Mouse (Mus musculus) left cerebral cortex, adult 18-20 months (tissue): ENCODE measurements at regions not wholly inside any gene's neighbourhood (a gene's known extent, or its start where the extent isn't known, plus 50 kb on each side); places are given as distances from the start of the nearest gene placed in this dataset.

Experiments
- DNase-seq, 2 experiments: peaks; one replicate each; pipeline ENCODE4 v3.0.0; 2021 to 2022; ENCODE audit warnings: low spot score in 2 of 2, mixed read lengths in 1 of 2

DNA sequence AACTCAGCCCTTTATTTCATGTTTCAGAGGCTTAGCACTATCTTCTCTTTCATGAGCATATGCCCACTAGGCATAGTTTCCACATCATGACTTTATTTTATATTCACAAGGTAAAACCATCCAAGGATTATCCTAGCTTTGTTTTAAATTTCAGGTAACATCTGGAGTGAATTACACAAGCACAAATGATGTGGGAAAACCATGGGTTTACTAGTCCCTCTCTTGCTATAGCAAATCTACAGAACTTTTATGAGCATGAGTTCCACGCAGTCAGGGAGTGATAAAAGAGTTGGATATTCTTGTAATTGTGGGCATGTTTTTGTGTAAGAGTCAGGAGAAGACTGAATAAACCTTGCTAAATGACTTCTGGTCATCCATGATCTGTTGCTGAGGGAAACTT lies 78.0 kb upstream of the Gm11232 start:
- no peak for DNase-seq

DNA sequence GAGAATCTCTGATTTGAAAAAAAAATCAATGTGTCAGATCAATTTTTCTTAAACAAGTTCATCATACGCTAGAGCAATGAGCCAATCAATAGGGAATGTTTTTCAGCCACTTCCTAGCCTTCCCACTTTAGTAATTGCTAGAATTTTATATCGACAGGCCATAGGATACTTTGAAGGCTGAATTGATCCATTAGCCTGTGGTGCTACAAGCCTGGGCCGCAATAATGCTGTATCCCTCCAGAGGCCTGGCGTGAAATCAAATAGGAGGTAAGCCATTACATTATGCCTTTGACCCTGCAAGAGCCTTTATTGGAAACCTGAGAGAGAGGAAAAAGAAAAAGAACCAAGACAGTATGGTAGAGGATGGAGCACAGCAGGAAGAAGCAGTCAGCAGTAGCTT lies 53.7 kb upstream of the Gm11232 start:
- DNase-seq = no peak

DNA sequence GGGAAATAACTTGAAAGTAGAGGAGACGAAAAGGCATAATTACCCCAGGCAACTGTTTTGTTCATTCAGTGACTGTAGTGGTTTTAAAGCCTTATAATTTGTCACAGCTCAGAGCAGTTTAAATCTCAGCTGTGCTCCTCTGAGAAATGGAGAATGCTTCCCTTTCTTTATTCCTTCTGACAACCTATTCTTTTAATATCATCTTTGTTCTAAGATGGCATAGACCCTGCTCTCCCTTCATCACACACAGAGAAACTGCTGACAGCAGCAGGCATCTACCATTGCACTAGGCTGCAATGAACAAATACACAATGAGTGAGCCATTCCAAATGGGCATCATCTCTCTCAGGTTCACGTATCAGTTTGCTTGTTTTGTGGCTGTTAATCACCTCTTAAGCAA lies 50.5 kb upstream of the Gm11232 start:
- DNase-seq = no peak
